Mouse (Mus musculus) left cerebral cortex, postnatal 25 days (tissue): ENCODE measurements around the gene Gdf5. TPM values are rescaled to one million over a fixed set of nuclear protein-coding genes. Genes with fewer than 3 reads are reported as not detected.

Experiments used
- total RNA-seq, 2 experiments: library from RNA; stranded (reverse); gene quantifications; 2 replicates each; pipeline ENCODE4 v1.2.3; 2021

The Gdf5 gene
- total RNA-seq, 2 experiments from 2014 or later, result 0.23 TPM; not detected in 1

Other genes with a start within 250 kb of the Gdf5 start
- gene Edem2, start 215.9 kb downstream of the Gdf5 start, total RNA-seq, result 10 to 100 TPM; 16.9 to 19.2 TPM
- gene Gm17581, start 209.5 kb downstream of the Gdf5 start, total RNA-seq, result not detected
- 1 to 10 TPM in 1 of 2 experiments, under 1 TPM in 1; 0.96 to 1.3 TPM for gene Procr, start 194.2 kb downstream of the Gdf5 start, total RNA-seq
- gene Mmp24, start 170.0 kb downstream of the Gdf5 start, total RNA-seq, result 10 to 100 TPM; 37.2 to 38.8 TPM
- gene BC029722, start 125.9 kb downstream of the Gdf5 start, total RNA-seq, result 10 to 100 TPM; 58.7 to 62.3 TPM
- gene Eif6, start 118.4 kb downstream of the Gdf5 start, total RNA-seq, result 10 to 100 TPM; 57.5 to 71.9 TPM
- not detected for gene Fam83c, start 110.5 kb downstream of the Gdf5 start, total RNA-seq
- gene Uqcc1, start 15.1 kb downstream of the Gdf5 start, total RNA-seq, result 10 to 100 TPM; 59.7 to 61.8 TPM
- not detected for gene Gm15557, start 4.6 kb downstream of the Gdf5 start, total RNA-seq
- 10 to 100 TPM; 15.8 to 18.4 TPM for gene Cep250, start 11.1 kb upstream of the Gdf5 start, total RNA-seq
- gene 6430550D23Rik, start 62.6 kb upstream of the Gdf5 start, total RNA-seq, result 1 to 10 TPM; 1.5 to 2.1 TPM
- 100 to 1,000 TPM; 199 to 206 TPM for gene Ergic3, start 62.7 kb upstream of the Gdf5 start, total RNA-seq
- gene Fer1l4, start 107.6 kb upstream of the Gdf5 start, total RNA-seq, result not detected
- gene Spag4, start 119.8 kb upstream of the Gdf5 start, total RNA-seq, result 1 to 10 TPM; 3.6 to 4.2 TPM
- 10 to 100 TPM; 22.5 to 30.3 TPM for gene Cpne1, start 166.6 kb upstream of the Gdf5 start, total RNA-seq
- 10 to 100 TPM; 22.4 to 24.6 TPM for gene Rbm12, start 166.6 kb upstream of the Gdf5 start, total RNA-seq
- 10 to 100 TPM; 19.1 to 22.0 TPM for gene Gm28036, start 181.7 kb upstream of the Gdf5 start, total RNA-seq
- gene Romo1, start 198.7 kb upstream of the Gdf5 start, total RNA-seq, result 100 to 1,000 TPM; 168 to 181 TPM
- 10 to 100 TPM; 37.8 to 42.7 TPM for gene Nfs1, start 198.8 kb upstream of the Gdf5 start, total RNA-seq
- 100 to 1,000 TPM; 279 to 290 TPM for gene Rbm39, start 234.9 kb upstream of the Gdf5 start, total RNA-seq